Mouse (Mus musculus): ENCODE data around the gene Ndufa7.
A peak's percentile ranks its signal among the peaks of the same experiment; 100 is the strongest.

Ndufa7 gene

GRCm38 (mm10) chr17:33824084-33824996, at the start of gene Ndufa7, which contains the start of gene Rps28:
TSS of gene Ndufa7 (plus strand) at chr17:33824572.
TSS of gene Rps28 (minus strand) at chr17:33824562.
- peak; percentile 96 for DNase-seq (ENCODE audit: low read depth)

DNA sequence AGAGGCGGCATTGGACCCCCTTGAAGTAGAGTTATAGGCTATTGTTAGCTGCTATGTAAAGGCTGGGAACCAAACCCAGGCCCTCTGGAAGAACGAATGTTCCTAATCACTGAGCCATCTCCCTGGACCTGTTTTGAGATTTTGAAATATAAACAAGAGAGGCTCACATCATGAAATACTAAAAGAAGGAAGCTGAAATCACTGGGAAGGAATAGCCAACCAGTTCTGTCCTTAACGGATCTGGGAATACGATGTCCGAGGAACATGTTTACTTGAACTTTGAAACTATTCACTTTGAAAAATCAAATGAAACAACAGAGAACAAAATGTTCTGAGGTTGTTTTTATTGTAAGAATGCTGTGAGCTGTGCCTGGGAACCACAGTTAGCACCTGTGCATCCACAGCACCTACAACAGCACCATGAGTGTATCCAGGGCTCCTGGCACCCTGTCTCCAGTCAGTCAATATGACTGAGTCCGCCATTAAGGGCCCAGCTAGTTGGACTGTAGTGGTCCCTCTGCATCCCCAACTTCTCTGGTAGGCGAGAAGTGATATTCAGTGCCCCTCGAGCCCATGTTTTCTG, 49.7 kb upstream of the Ndufa7 start:
- no peak for DNase-seq (ENCODE audit: low read depth)

DNA sequence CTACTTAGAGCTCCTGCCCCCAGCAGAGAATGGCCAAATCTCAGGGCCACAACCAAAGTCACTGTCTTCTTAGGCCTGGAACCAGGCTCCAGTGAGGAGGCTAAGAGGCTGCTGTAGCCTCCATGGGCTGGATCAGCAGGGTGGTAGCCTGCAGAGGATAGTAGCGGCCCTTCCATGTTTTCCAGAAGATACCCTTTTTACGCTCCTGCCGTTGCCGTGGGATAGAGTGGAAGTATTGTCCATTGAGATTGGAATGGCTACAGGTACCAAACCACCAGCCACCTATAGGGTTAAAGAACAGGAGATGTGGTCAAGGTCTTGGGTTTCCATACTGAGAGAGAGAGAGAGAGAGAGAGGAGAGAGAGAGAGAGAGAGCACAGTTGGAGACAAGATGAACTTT, 49.1 kb upstream of the Ndufa7 start:
- DNase-seq (ENCODE audit: low read depth) = no peak

DNA sequence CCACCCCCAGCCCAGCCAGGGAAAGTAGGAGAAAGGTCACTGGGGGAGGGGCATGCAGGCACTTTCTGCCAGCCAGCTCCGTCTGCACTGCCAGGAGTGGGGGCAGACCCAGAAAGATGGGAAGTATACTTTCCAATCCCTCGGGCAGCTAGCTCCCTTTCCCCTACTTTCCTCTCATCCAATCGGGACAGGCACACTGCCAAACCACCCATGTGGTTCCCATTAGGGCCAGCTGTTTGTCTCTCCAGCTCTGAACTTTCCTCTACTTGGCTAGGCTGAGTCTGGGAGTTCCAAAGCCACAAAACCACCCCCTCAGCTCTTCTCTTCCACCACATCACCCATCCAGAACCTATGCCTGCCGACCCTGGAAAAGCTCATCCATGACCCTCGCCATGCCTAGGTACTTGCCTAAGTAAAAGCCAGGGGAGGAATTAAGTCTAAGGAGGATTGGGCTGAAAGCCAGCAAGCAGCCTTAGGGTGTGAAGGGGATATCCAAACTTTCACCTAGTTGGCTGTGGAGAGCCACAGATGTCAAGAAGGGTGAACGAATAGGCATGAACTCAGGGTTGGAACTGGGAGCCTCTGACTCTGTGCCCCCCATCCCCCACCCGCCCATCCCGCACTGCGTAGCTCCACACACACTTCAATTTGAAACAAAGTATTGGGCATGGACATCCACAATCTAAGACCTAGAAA, 45.0 kb upstream of the Ndufa7 start:
- DNase-seq (ENCODE audit: low read depth) = peak; percentile 30

- DNase-seq (ENCODE audit: low read depth) = no peak
These were observed 44.4 kb upstream of the Ndufa7 start for GRCm38 (mm10) chr17:33779967-33780295.

DNA sequence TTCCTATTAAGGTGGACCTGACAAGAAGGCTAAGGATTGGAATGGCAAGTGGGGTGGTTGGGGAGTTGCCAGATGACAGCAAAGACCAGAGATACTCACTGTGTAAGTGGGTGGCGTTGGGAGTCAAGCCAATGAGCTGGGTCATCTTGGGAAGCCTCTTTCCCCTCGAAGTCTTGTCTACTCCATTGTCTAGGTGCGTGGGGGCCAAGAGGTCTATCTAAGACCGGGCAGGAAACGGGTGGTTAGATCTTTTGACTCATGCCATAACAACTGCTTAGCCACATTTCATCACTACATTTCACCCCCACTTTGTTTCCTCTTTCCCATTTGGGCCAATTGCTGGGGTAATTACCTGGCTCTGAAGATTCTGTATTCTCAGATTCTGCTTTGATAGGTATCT, 43.9 kb upstream of the Ndufa7 start:
- peak; percentile 88 for DNase-seq (ENCODE audit: low read depth)

DNA sequence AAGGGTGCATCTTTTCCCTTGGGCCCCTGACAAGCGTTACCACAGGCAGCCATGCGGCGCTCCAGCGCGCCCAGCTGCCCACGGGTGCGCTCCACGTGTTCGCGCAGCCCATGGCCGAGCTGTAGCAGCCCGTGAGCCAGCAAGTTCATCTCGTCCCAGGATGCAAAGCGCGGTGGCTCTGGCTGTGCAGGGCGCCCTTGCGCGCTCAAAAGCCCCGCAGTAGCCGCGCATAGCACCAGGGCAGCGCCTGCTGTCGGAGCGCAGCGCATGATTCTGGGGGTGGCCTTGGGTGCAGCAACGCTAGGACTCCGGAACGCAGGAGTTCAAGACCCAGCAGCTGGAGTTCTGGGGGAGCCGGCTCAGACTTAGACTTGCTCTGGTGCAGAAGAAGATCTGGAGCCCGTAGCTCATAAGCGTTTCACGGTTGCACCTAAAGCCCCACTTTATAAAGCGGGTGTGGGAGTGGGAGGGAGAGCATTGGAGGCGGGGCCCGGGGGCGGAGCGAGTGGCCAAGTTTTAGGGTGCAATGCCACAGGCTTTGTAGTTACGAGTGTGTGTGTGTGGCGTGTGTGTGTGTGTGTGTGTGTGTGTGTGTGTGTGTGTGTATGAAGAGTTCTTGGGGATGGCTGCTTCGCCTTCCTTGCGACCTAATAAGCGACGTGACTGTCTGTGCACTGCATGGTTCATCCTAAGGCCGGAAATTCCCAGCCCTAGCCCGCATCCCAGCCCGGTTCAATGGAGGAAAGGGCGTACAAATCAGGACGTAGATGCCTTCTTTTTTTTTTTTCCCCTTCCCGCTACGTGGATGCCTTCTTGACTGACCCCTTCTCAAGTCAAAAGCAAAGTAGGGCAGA, 43.0 kb upstream of the Ndufa7 start, which contains the start of gene Angptl4:
Gene Angptl4 (minus strand): TSS at position 707 of the 854 bp plus-strand sequence.
- peak; percentile 79 for DNase-seq (ENCODE audit: low read depth)

GRCm38 (mm10) chr17:33782067-33782466, 42.3 kb upstream of the Ndufa7 start:
- DNase-seq (ENCODE audit: low read depth) = peak; percentile 25

- DNase-seq (ENCODE audit: low read depth) = no peak
These were observed 41.0 kb upstream of the Ndufa7 start for GRCm38 (mm10) chr17:33783408-33783807.

DNA sequence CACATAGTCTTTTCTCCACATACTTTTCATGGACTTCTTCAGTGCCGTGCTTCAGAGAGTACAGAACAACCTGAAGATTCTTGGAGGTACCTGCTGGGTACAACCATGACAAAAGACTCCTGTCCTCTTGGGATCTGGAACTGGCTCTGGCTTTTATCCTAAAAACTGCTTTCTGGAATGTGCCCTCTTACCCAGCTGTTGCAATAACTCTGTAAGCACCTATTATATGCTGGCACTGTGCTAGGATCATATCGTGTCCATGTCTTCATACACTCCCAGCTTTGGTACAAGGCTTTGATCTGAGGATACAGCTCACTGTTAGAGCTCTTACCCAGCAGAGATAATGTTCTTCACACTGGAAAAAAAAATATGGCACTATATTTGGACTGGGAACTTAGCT, 39.4 kb upstream of the Ndufa7 start:
- no peak for DNase-seq (ENCODE audit: low read depth)

DNA sequence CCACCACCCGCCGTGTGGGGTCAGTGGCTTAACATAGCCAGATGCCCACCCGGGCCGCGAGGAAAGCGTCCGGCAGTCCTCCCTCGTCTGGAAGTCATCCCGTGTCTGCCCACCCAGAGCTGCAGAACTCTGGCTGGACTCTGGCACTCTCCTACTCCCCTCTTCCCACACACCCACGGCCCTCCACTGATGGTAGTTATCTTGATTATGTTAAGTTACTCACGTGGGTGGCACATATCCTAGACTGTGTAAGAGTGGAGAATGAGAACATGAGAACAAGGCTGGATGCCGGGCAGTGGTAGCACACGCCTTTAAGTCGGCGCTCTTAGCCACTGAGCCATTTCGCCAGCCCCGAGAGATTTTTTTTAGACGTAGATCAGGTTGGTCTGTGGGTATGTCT, 38.0 kb upstream of the Ndufa7 start:
- no peak for DNase-seq (ENCODE audit: low read depth)

- peak; percentile 60 for DNase-seq (ENCODE audit: low read depth)
These were observed 35.6 kb upstream of the Ndufa7 start for GRCm38 (mm10) chr17:33788732-33789131.

DNA sequence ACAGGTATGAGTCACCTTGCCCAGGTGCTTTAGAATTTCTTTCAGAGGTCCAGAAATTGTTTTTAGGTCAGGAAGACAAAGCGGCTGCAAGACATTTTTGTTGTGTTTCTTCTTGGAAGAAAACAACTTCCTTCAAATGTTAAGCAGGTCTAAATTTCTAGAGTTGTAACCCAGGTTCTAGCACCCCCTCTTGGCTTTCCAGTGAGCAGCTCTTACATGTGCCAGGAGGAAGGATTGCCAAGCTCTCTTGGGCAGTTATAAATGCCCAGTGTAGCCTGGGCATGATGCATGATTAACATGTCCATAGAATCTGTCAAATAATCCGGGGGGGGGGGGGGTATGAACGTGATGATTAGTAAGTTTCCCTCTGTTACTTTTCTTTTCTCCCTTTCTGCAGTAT, 26.1 kb upstream of the Ndufa7 start:
- DNase-seq (ENCODE audit: low read depth) = peak; percentile 79

- no peak for DNase-seq (ENCODE audit: low read depth)
These were observed 25.1 kb upstream of the Ndufa7 start for GRCm38 (mm10) chr17:33799277-33799676.

DNA sequence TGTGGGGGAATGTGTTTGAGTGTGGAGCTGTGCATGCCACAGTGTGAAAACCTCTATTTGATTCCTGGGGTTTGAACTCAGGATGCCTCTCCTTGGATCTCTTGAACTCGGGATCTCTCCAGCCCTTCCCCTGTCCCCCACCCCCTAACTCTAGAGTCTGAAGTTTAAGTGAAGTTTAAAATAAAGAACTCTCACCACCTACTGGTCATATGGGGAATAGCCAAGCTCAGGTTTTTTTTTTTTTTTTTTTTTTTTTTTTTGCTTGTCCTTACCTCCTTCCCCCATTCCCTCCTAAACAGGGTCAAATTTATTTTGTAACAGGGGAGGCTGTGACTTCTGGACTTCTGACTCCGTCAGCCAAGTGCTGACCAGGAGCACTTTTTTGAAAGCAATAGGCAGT, 22.2 kb upstream of the Ndufa7 start:
- DNase-seq (ENCODE audit: low read depth) = no peak

- DNase-seq (ENCODE audit: low read depth) = no peak
These were observed 20.2 kb upstream of the Ndufa7 start for GRCm38 (mm10) chr17:33804205-33804604.

- DNase-seq (ENCODE audit: low read depth) = no peak
These were observed 19.6 kb upstream of the Ndufa7 start for GRCm38 (mm10) chr17:33804745-33805144.

DNA sequence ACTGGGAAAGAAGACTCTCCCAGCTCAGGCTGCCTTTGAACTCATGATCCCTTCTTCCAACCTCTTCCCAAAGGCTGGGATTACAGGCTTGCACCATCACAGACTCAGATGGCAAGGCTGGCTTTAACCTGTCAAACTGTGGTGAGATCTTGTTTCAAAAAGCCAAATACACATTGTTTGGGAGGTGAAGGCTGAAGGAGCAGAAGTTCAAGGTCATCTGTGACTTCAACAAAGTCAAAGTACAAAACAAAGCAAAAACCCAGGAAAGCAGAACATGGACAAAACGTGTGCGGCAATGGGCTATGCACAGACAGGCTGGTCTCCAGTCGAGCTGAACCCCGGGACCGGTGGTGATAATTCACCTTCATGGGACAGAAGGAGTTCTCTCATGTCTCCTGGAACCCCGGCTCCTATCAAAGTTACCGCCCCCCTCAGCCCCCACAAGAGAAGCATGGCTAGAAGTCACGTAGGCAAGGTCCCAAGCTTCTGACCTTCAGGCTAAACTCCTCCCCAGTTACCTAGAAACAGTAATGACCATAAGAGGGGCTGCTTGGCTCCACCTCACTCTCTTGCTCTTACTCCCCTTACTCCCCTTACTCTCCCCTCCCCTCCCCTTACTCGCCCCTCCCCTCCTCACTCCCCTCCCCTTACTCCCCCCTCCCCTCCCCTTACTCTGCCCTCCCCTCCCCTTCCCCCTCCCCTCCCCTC, 17.0 kb upstream of the Ndufa7 start:
- DNase-seq (ENCODE audit: low read depth) = no peak

DNA sequence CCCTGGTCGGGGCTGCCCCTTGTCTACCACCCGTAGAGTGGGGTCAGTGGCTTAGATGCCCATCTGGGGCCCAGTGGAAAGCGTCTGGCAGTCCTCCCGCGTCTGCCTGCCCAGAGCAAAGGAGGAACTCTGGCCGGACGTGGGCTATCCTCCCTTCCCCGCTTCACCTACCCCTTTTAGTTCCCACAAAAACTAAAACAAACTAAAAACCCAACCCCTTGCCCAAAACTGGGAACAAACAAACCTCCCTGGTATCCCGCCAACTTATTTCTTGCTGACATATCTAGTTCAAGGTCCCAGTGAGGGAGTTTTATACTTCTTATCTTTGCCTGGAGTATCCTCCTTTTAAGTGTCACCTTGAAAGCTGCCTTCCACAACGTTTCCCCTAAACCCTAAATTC, 16.2 kb upstream of the Ndufa7 start:
- no peak for DNase-seq (ENCODE audit: low read depth)

- peak; percentile 97 for DNase-seq (ENCODE audit: low read depth)
These were observed 13.8 kb upstream of the Ndufa7 start, which contains the start of gene Kank3 for GRCm38 (mm10) chr17:33810334-33811141. TSS of gene Kank3 (plus strand) at chr17:33810519.

Measured in 416B (cell line).